Mouse (Mus musculus): ENCODE data around the gene AL607142.1.

Gene AL607142.1

GRCm38 (mm10) chr4:120068883-120069581, 4.2 kb downstream of the AL607142.1 start:
- peaks cover 12% of the 10 kb centered on the region; the same call in 1 of the 2 replicates for H3K4me1 ChIP-seq (replicated peaks; ENCODE audit: low read depth, low read length)
- H3K27me3 ChIP-seq (ENCODE audit: insufficient read depth, low read length): peaks cover under 1% of the 10 kb centered on the region; the same call in 1 of the 2 replicates
- TF ChIP-seq NANOG (IDR thresholded peaks at IDR 0.05; ENCODE audit: borderline replicate concordance, low read length) (no peak), POU5F1 (IDR thresholded peaks at IDR 0.05; ENCODE audit: borderline replicate concordance, low read length) (no peak), CTCF (conservative IDR thresholded peaks at IDR 0.05; ENCODE audit: low read length) (no peak)
- no peaks in the 10 kb centered on the region for H3K36me3 ChIP-seq (ENCODE audit: insufficient read depth, low read length)
- no peaks in the 10 kb centered on the region for H3K9me3 ChIP-seq (ENCODE audit: low read length)
- no peak overlapping the region for H3K4me3 ChIP-seq (replicated peaks; ENCODE audit: low read length)

- H3K27me3 ChIP-seq (ENCODE audit: insufficient read depth, low read length): 0 out of 2 replicates have a peak, but pooled peaks cover 4% of the 10 kb centered on the region
- peaks cover 12% of the 10 kb centered on the region; the same call in 1 of the 2 replicates for H3K4me1 ChIP-seq (replicated peaks; ENCODE audit: low read depth, low read length)
- no peak overlapping the region for H3K4me3 ChIP-seq (replicated peaks; ENCODE audit: low read length)
- no peaks in the 10 kb centered on the region for H3K9me3 ChIP-seq (ENCODE audit: low read length)
- TF ChIP-seq POU5F1 (IDR thresholded peaks at IDR 0.05; ENCODE audit: borderline replicate concordance, low read length) (no peak), CTCF (conservative IDR thresholded peaks at IDR 0.05; ENCODE audit: low read length) (no peak), NANOG (IDR thresholded peaks at IDR 0.05; ENCODE audit: borderline replicate concordance, low read length) (no peak)
- H3K36me3 ChIP-seq (ENCODE audit: insufficient read depth, low read length): no peaks in the 10 kb centered on the region
Observed at GRCm38 (mm10) chr4:120069582-120069980, 4.8 kb downstream of the AL607142.1 start.

- H3K4me3 ChIP-seq (replicated peaks; ENCODE audit: low read length): no peak overlapping the region
- no peaks in the 10 kb centered on the region for H3K9me3 ChIP-seq (ENCODE audit: low read length)
- H3K27me3 ChIP-seq (ENCODE audit: insufficient read depth, low read length): 0 out of 2 replicates have a peak, but pooled peaks cover 4% of the 10 kb centered on the region
- peaks cover 12% of the 10 kb centered on the region; the same call in 1 of the 2 replicates for H3K4me1 ChIP-seq (replicated peaks; ENCODE audit: low read depth, low read length)
- no peaks in the 10 kb centered on the region for H3K36me3 ChIP-seq (ENCODE audit: insufficient read depth, low read length)
- no peak for TF ChIP-seq NANOG (IDR thresholded peaks at IDR 0.05; ENCODE audit: borderline replicate concordance, low read length)
- TF ChIP-seq POU5F1 (IDR thresholded peaks at IDR 0.05; ENCODE audit: borderline replicate concordance, low read length): no peak
- no peak for TF ChIP-seq CTCF (conservative IDR thresholded peaks at IDR 0.05; ENCODE audit: low read length)
Observed at GRCm38 (mm10) chr4:120071411-120071810, 6.6 kb downstream of the AL607142.1 start.

GRCm38 (mm10) chr4:120071842-120072507, 7.2 kb downstream of the AL607142.1 start:
- H3K4me3 ChIP-seq (replicated peaks; ENCODE audit: low read length): no peak overlapping the region
- H3K9me3 ChIP-seq (ENCODE audit: low read length): no peaks in the 10 kb centered on the region
- no peaks in the 10 kb centered on the region for H3K36me3 ChIP-seq (ENCODE audit: insufficient read depth, low read length)
- H3K27me3 ChIP-seq (ENCODE audit: insufficient read depth, low read length): 0 out of 2 replicates have a peak, but pooled peaks cover 4% of the 10 kb centered on the region
- no peak for TF ChIP-seq CTCF (conservative IDR thresholded peaks at IDR 0.05; ENCODE audit: low read length)
- TF ChIP-seq NANOG (IDR thresholded peaks at IDR 0.05; ENCODE audit: borderline replicate concordance, low read length): no peak
- no peak for TF ChIP-seq POU5F1 (IDR thresholded peaks at IDR 0.05; ENCODE audit: borderline replicate concordance, low read length)
- peaks cover 12% of the 10 kb centered on the region; the same call in 1 of the 2 replicates for H3K4me1 ChIP-seq (replicated peaks; ENCODE audit: low read depth, low read length)

GRCm38 (mm10) chr4:120074061-120074460, 9.3 kb downstream of the AL607142.1 start:
- no peaks in the 10 kb centered on the region for H3K36me3 ChIP-seq (ENCODE audit: insufficient read depth, low read length)
- H3K4me3 ChIP-seq (replicated peaks; ENCODE audit: low read length): no peak overlapping the region
- TF ChIP-seq CTCF (conservative IDR thresholded peaks at IDR 0.05; ENCODE audit: low read length) (no peak), NANOG (IDR thresholded peaks at IDR 0.05; ENCODE audit: borderline replicate concordance, low read length) (no peak), POU5F1 (IDR thresholded peaks at IDR 0.05; ENCODE audit: borderline replicate concordance, low read length) (no peak)
- H3K9me3 ChIP-seq (ENCODE audit: low read length): no peaks in the 10 kb centered on the region
- H3K27me3 ChIP-seq (ENCODE audit: insufficient read depth, low read length): 0 out of 2 replicates have a peak, but pooled peaks cover 4% of the 10 kb centered on the region
- H3K4me1 ChIP-seq (replicated peaks; ENCODE audit: low read depth, low read length): peaks cover 12% of the 10 kb centered on the region; the same call in 1 of the 2 replicates

GRCm38 (mm10) chr4:120077322-120077721, 12.5 kb downstream of the AL607142.1 start:
- TF ChIP-seq NANOG (IDR thresholded peaks at IDR 0.05; ENCODE audit: borderline replicate concordance, low read length) (no peak), POU5F1 (IDR thresholded peaks at IDR 0.05; ENCODE audit: borderline replicate concordance, low read length) (no peak), CTCF (conservative IDR thresholded peaks at IDR 0.05; ENCODE audit: low read length) (no peak)
- Histone ChIP-seq H3K4me3 (replicated peaks; ENCODE audit: low read length) (no peak overlapping the region), H3K9me3 (ENCODE audit: low read length) (no peaks in the 10 kb centered on the region)

GRCm38 (mm10) chr4:120082527-120082926, 17.7 kb downstream of the AL607142.1 start:
- no peaks in the 10 kb centered on the region for H3K9me3 ChIP-seq (ENCODE audit: low read length)
- no peaks in the 10 kb centered on the region for H3K4me1 ChIP-seq (replicated peaks; ENCODE audit: low read depth, low read length)
- H3K27me3 ChIP-seq (ENCODE audit: insufficient read depth, low read length): no peaks in the 10 kb centered on the region
- TF ChIP-seq CTCF (conservative IDR thresholded peaks at IDR 0.05; ENCODE audit: low read length): no peak
- H3K36me3 ChIP-seq (ENCODE audit: insufficient read depth, low read length): no peaks in the 10 kb centered on the region
- H3K4me3 ChIP-seq (replicated peaks; ENCODE audit: low read length): no peak overlapping the region

More at GRCm38 (mm10) chr4:120077322-120077721, 12.5 kb downstream of the AL607142.1 start:
- 0 out of 2 replicates have a peak, but pooled peaks cover 4% of the 10 kb centered on the region for H3K27me3 ChIP-seq (ENCODE audit: insufficient read depth, low read length)
- H3K36me3 ChIP-seq (ENCODE audit: insufficient read depth, low read length): no peaks in the 10 kb centered on the region
- H3K4me1 ChIP-seq (replicated peaks; ENCODE audit: low read depth, low read length): peaks cover 4% of the 10 kb centered on the region; the same call in 1 of the 2 replicates

GRCm38 (mm10) chr4:120083700-120084099, 18.9 kb downstream of the AL607142.1 start:
- no peaks in the 10 kb centered on the region for H3K27me3 ChIP-seq (ENCODE audit: insufficient read depth, low read length)
- no peak overlapping the region for H3K4me3 ChIP-seq (replicated peaks; ENCODE audit: low read length)
- no peaks in the 10 kb centered on the region for H3K4me1 ChIP-seq (replicated peaks; ENCODE audit: low read depth, low read length)
- TF ChIP-seq POU5F1 (IDR thresholded peaks at IDR 0.05; ENCODE audit: borderline replicate concordance, low read length) (no peak), CTCF (conservative IDR thresholded peaks at IDR 0.05; ENCODE audit: low read length) (no peak), NANOG (IDR thresholded peaks at IDR 0.05; ENCODE audit: borderline replicate concordance, low read length) (no peak)
- no peaks in the 10 kb centered on the region for H3K36me3 ChIP-seq (ENCODE audit: insufficient read depth, low read length)
- H3K9me3 ChIP-seq (ENCODE audit: low read length): no peaks in the 10 kb centered on the region
